20 mouse cellular contexts compared by ENCODE assay signal in the genomic region with DNA sequence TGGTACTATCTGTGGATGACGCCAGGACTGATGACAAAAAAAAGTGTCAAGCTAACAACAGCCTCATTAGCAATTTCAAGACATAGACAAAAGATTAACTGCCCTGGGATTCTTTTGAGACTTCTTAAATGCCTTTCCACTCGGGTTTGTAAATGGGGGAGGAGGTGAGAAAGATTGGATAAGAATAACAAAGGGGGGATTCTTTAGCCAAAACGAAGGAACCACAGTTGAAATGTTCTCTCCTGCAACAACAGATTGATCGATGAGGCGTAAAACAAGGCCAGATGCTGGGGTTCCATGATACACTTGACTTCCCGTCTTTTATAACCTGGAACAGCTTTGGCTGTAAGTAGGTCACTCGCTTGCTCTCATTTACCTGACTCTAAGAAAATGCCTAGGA. TPM values are rescaled to one million over a fixed set of nuclear protein-coding genes. Genes with fewer than 3 reads are reported as not detected.
DNase-seq lines count a peak whose midpoint lies in the region; ATAC-seq lines count a peak whose summit lies in the region.
"Had no signal": no experiment of that assay in that cellular context is flagged by ENCODE, and none has a peak within 500 bp of the region (broad histone marks: within the 10 kb centered on the region; RNA-seq: fewer than 3 reads in every experiment).

No protein-coding gene starts in this region.

- DNase-seq in hindbrain, embryonic 10.5 days (ENCODE audit: low spot score), result peak; percentile 22
- peak; percentile 34 for DNase-seq in neural tube, embryonic 10.5 days (ENCODE audit: extremely low spot score, low spot score)
- peak; percentile 42 for DNase-seq in embryo, embryonic 11 days
- DNase-seq in layer of hippocampus, postnatal 36 days, result no peak
- DNase-seq in layer of hippocampus, adult 9-11 months, result no peak
- DNase-seq: adrenal gland, postnatal 25 days; cerebellum, adult 11-12 months; cerebellum, postnatal 14 days; gastrocnemius, postnatal 36 days; kidney, postnatal 4 days had no signal

- WGBS in hindbrain, embryonic 10.5 days, result 11% methylated on average over 7 of the region's 7 CpGs
- WGBS in hindbrain, embryonic 16.5 days, result 11% methylated on average over 7 of the region's 7 CpGs
- 10% methylated on average over 7 of the region's 7 CpGs for WGBS in neural tube, embryonic 15.5 days

- 0 out of 2 replicates have a peak, but pooled peaks cover 3% of the 10 kb centered on the region for H3K9me3 ChIP-seq in hindbrain, embryonic 10.5 days
- H3K9me3 ChIP-seq in hindbrain, embryonic 16.5 days (ENCODE audit: control insufficient read depth, low read length), result no peaks in the 10 kb centered on the region
- no peaks in the 10 kb centered on the region for H3K9me3 ChIP-seq in neural tube, embryonic 15.5 days (replicated peaks)
- H3K9me3 ChIP-seq: embryonic facial prominence, embryonic 12.5 days; intestine, embryonic 15.5 days; liver, embryonic 15.5 days; midbrain, embryonic 13.5 days had no signal

- peaks cover 34% of the 10 kb centered on the region for H3K4me1 ChIP-seq in hindbrain, embryonic 10.5 days (replicated peaks)
- peaks cover 13% of the 10 kb centered on the region for H3K4me1 ChIP-seq in hindbrain, embryonic 16.5 days (ENCODE audit: control insufficient read depth, insufficient read depth, low read depth, low read length)
- peaks cover 13% of the 10 kb centered on the region for H3K4me1 ChIP-seq in neural tube, embryonic 15.5 days
- H3K4me1 ChIP-seq: intestine, embryonic 15.5 days; liver, embryonic 15.5 days had no signal

- no peak overlapping the region for H3K4me3 ChIP-seq in hindbrain, embryonic 10.5 days
- no peak overlapping the region for H3K4me3 ChIP-seq in hindbrain, embryonic 16.5 days (ENCODE audit: low read length)
- no peak overlapping the region for H3K4me3 ChIP-seq in neural tube, embryonic 15.5 days (replicated peaks)
- H3K4me3 ChIP-seq: embryonic facial prominence, embryonic 12.5 days; intestine, embryonic 15.5 days; liver, embryonic 15.5 days; midbrain, embryonic 13.5 days had no signal

- H3K4me2 ChIP-seq in hindbrain, embryonic 16.5 days (ENCODE audit: low read length), result no peak overlapping the region
- no peak overlapping the region for H3K4me2 ChIP-seq in neural tube, embryonic 15.5 days
- H3K4me2 ChIP-seq: embryonic facial prominence, embryonic 12.5 days; hindbrain, embryonic 14.5 days; intestine, embryonic 15.5 days; liver, embryonic 15.5 days; midbrain, embryonic 13.5 days had no signal

- H3K27ac ChIP-seq in hindbrain, embryonic 10.5 days, result no peak overlapping the region; the same call in 1 of the 2 replicates
- no peak overlapping the region for H3K27ac ChIP-seq in hindbrain, embryonic 16.5 days (ENCODE audit: low read depth, low read length)
- no peak overlapping the region for H3K27ac ChIP-seq in neural tube, embryonic 15.5 days (replicated peaks)
- H3K27ac ChIP-seq: embryonic facial prominence, embryonic 12.5 days; hindbrain, embryonic 14.5 days; intestine, embryonic 15.5 days; liver, embryonic 15.5 days; midbrain, embryonic 13.5 days had no signal

- peaks cover 19% of the 10 kb centered on the region for H3K27me3 ChIP-seq in hindbrain, embryonic 10.5 days (ENCODE audit: insufficient read depth, poor library complexity, severe bottlenecking)
- no peaks in the 10 kb centered on the region for H3K27me3 ChIP-seq in hindbrain, embryonic 16.5 days (replicated peaks; ENCODE audit: control insufficient read depth, insufficient read depth, low read length)
- peaks cover 2% of the 10 kb centered on the region; the same call in 1 of the 2 replicates for H3K27me3 ChIP-seq in neural tube, embryonic 15.5 days (replicated peaks)

- ATAC-seq in hindbrain, embryonic 16.5 days, result no peak
- no peak for ATAC-seq in neural tube, embryonic 15.5 days (ENCODE audit: low FRiP score)
- no peak for ATAC-seq in CD4-positive, CD25-positive, alpha-beta regulatory T cell, adult 4 months
- ATAC-seq: forebrain, embryonic 14.5 days; intestine, embryonic 15.5 days; midbrain, embryonic 13.5 days; Patski had no signal

- H3K36me3 ChIP-seq in hindbrain, embryonic 10.5 days, result no peaks in the 10 kb centered on the region
- no peaks in the 10 kb centered on the region for H3K36me3 ChIP-seq in hindbrain, embryonic 16.5 days (ENCODE audit: control insufficient read depth, insufficient read depth, low read length)
- no peaks in the 10 kb centered on the region for H3K36me3 ChIP-seq in neural tube, embryonic 15.5 days
- H3K36me3 ChIP-seq: embryonic facial prominence, embryonic 12.5 days; intestine, embryonic 15.5 days; liver, embryonic 15.5 days; midbrain, embryonic 13.5 days had no signal

- H3K9ac ChIP-seq in hindbrain, embryonic 16.5 days (ENCODE audit: low read depth, low read length), result no peak overlapping the region
- H3K9ac ChIP-seq in neural tube, embryonic 15.5 days (replicated peaks), result no peak overlapping the region
- H3K9ac ChIP-seq: embryonic facial prominence, embryonic 12.5 days; hindbrain, embryonic 14.5 days; intestine, embryonic 15.5 days; liver, embryonic 15.5 days; midbrain, embryonic 13.5 days had no signal

RNA-seq across cellular contexts. Expression of gene Atad1, which starts 15.8 kb away (rescaled TPM):
- 72.7 and 77.5 TPM in 2 replicates for polyA plus RNA-seq in hindbrain, embryonic 10.5 days (2016; fragmentation: Nextera tagmentation; extraction: Ambion mirVana)
- polyA plus RNA-seq in hindbrain, embryonic 16.5 days (2015; fragmentation: Nextera tagmentation; extraction: Ambion mirVana), result 114 and 123 TPM in 2 replicates
- polyA plus RNA-seq in neural tube, embryonic 15.5 days (2015; fragmentation: Nextera tagmentation; extraction: Ambion mirVana), result 105 and 109 TPM in 2 replicates
- 10 to 100 TPM; 85.5 to 94.9 TPM for polyA plus RNA-seq in CD4-positive, CD25-positive, alpha-beta regulatory T cell, adult 4 months (2017; shearing (Covaris generic))
- 100 to 1,000 TPM in 1 of 2 experiments, 10 to 100 TPM in 1; 96.8 to 101 TPM for total RNA-seq in layer of hippocampus, postnatal 36 days (2021)

RNA-seq across cellular contexts. Expression of gene Pten, which starts 33.5 kb away (rescaled TPM):
- polyA plus RNA-seq in hindbrain, embryonic 10.5 days (2016; fragmentation: Nextera tagmentation; extraction: Ambion mirVana), result 5.1 and 7.7 TPM in 2 replicates
- polyA plus RNA-seq in hindbrain, embryonic 16.5 days (2015; fragmentation: Nextera tagmentation; extraction: Ambion mirVana), result 10.7 and 10.8 TPM in 2 replicates
- 12.2 and 12.9 TPM in 2 replicates for polyA plus RNA-seq in neural tube, embryonic 15.5 days (2015; fragmentation: Nextera tagmentation; extraction: Ambion mirVana)
- 10 to 100 TPM; 12.8 to 17.3 TPM for polyA plus RNA-seq in CD4-positive, CD25-positive, alpha-beta regulatory T cell, adult 4 months (2017; shearing (Covaris generic))
- total RNA-seq in layer of hippocampus, postnatal 36 days (2021), result 100 to 1,000 TPM; 120 to 127 TPM

Comparison
In these comparisons a context has a peak if more than half of its experiments do, and no peak if none do; other contexts are left out.
1. DNase-seq: peak in hindbrain, embryonic 10.5 days (single experiment), neural tube, embryonic 10.5 days (single experiment) and embryo, embryonic 11 days (single experiment); none in layer of hippocampus, postnatal 36 days (0 of 2) and layer of hippocampus, adult 9-11 months (single experiment).